Mouse (Mus musculus) ES-E14 (cell line): ENCODE results near the gene Gpx3. TPM values are rescaled to one million over a fixed set of nuclear protein-coding genes. Genes with fewer than 3 reads are reported as not detected.

Source experiments
- DNase-seq: peaks from one replicate; pipeline ENCODE4 v3.0.0-alpha.2; 2013; ENCODE audit warnings: low read depth, low spot score
- H3K27ac ChIP-seq: 2 replicates; pipeline ENCODE4 v1.5.1; 2012; ENCODE audit warnings: low read depth, mild to moderate bottlenecking, low read length, moderate library complexity, mixed read lengths; ENCODE audit not compliant: poor library complexity, insufficient read depth, severe bottlenecking
- H3K36me3 ChIP-seq: 2 replicates; pipeline ENCODE4 v1.6.1; 2012; ENCODE audit warnings: mild to moderate bottlenecking, low read length, moderate library complexity, mixed read lengths; ENCODE audit not compliant: control insufficient read depth, poor library complexity, insufficient read depth, severe bottlenecking
- H3K4me1 ChIP-seq, 2 experiments: fragments of 150-350 bp in 1 of 2; sonication (generic) in 1 of 2; 2 replicates each; pipeline ENCODE4 v1.6.1; 2012; ENCODE audit warnings: low read length in 2 of 2, mild to moderate bottlenecking in 1 of 2, mixed read lengths in 1 of 2; ENCODE audit not compliant: control insufficient read depth in 2 of 2, insufficient read depth in 2 of 2, poor library complexity in 1 of 2
- H3K4me3 ChIP-seq, 2 experiments: fragments of 150-350 bp in 1 of 2; sonication (generic) in 1 of 2; 2 replicates each; pipeline ENCODE4 v1.5.1; 2012; ENCODE audit warnings: low read length in 2 of 2, low read depth in 1 of 2, mild to moderate bottlenecking in 1 of 2, mixed read lengths in 1 of 2; ENCODE audit not compliant: insufficient read depth in 1 of 2, poor library complexity in 1 of 2, severe bottlenecking in 1 of 2
- H3K9ac ChIP-seq: 2 replicates; pipeline ENCODE4 v1.6.1; 2012; ENCODE audit warnings: low read depth, mild to moderate bottlenecking, low read length, mixed read lengths; ENCODE audit not compliant: poor library complexity, insufficient read depth, severe bottlenecking
- H3K9me3 ChIP-seq: fragments of 150-350 bp; sonication (generic); 2 replicates; pipeline ENCODE4 v1.6.1; 2012; ENCODE audit warnings: low read depth, mild to moderate bottlenecking, low read length; ENCODE audit not compliant: control insufficient read depth, insufficient read depth
- CHD2 ChIP-seq: IDR thresholded peaks from 2 replicates; pipeline ENCODE4 v1.6.1; 2014; ENCODE audit warnings: mild to moderate bottlenecking, low read depth, low read length, inconsistent platforms
- HCFC1 ChIP-seq: IDR thresholded peaks from 2 replicates; pipeline ENCODE4 v1.6.1; 2012; ENCODE audit warnings: low read length, inconsistent platforms, borderline replicate concordance; ENCODE audit not compliant: insufficient read depth
- MAFK ChIP-seq: IDR thresholded peaks from 2 replicates; pipeline ENCODE4 v1.6.1; 2014; ENCODE audit warnings: mild to moderate bottlenecking, low read depth, low read length, inconsistent platforms; ENCODE audit not compliant: insufficient read depth
- ZC3H11A ChIP-seq: IDR thresholded peaks from 2 replicates; pipeline ENCODE4 v1.6.1; 2012; ENCODE audit warnings: low read depth, mild to moderate bottlenecking, inconsistent platforms, low read length, borderline replicate concordance
- ZNF384 ChIP-seq: IDR thresholded peaks from 2 replicates; pipeline ENCODE4 v1.6.1; 2012; ENCODE audit warnings: low read depth, low read length, inconsistent platforms
- in situ Hi-C, 2 experiments: fragments of 600-800 bp; cut with MboI; formaldehyde crosslinking; loops; one replicate each; pipeline ENCODE4 v1.15.1; 2025; ENCODE audit warnings: low sequenced_read_pairs in 2 of 2, inconsistent platforms in 1 of 2; ENCODE audit not compliant: unreplicated experiment in 2 of 2
- total RNA-seq: library from RNA; depleted of rRNA; stranded (reverse); fragments of 300-350 nt; gene quantifications from 2 replicates; pipeline ENCODE4 v1.2.3, GENCODE M21; 2012

Gene Gpx3
- total RNA-seq, 1 experiment = 11.4 TPM

- H3K36me3 ChIP-seq = no peaks in the 10 kb centered on the region
- no peaks in the 10 kb centered on the region for H3K9me3 ChIP-seq
- no peak overlapping the region; the same call in 1 of the 2 replicates for H3K9ac ChIP-seq
- H3K4me3 ChIP-seq = no peak overlapping the region
- in situ Hi-C loops = no loop called here
- no peak overlapping the region for H3K27ac ChIP-seq
- TF ChIP-seq ZC3H11A = no peak
- TF ChIP-seq CHD2 = no peak
- no peak for TF ChIP-seq HCFC1
- peaks cover 0 to 4% of the 10 kb centered on the region in 2 experiments; a peak in 3 of 4 replicates for H3K4me1 ChIP-seq
- DNase-seq = no peak
Observed at GRCm38 (mm10) chr11:54861471-54862420, 40.5 kb upstream of the Gpx3 start.

- in situ Hi-C loops = no loop called here
- no peak overlapping the region for H3K4me3 ChIP-seq
- no peaks in the 10 kb centered on the region for H3K9me3 ChIP-seq
- H3K27ac ChIP-seq = no peak overlapping the region
- TF ChIP-seq ZNF384 (no peak), ZC3H11A (peak; percentile 43; the same call in 1 of the 2 replicates)
- H3K4me1 ChIP-seq = peaks cover 0 to 4% of the 10 kb centered on the region in 2 experiments; a peak in 3 of 4 replicates
- peak overlapping the region; percentile 36; the same call in 1 of the 2 replicates for H3K9ac ChIP-seq
- DNase-seq = no peak
- no peaks in the 10 kb centered on the region for H3K36me3 ChIP-seq
Observed at GRCm38 (mm10) chr11:54862621-54863520, 39.4 kb upstream of the Gpx3 start.

GRCm38 (mm10) chr11:54865330-54866085 is 36.7 kb upstream of the Gpx3 start:
- DNase-seq = no peak
- H3K27ac ChIP-seq = peak overlapping the region; percentile 56; the same call in 1 of the 2 replicates
- in situ Hi-C loops = no loop called here
- H3K4me3 ChIP-seq = peak overlapping the region; percentile 86 to 88
- H3K9me3 ChIP-seq = no peaks in the 10 kb centered on the region
- H3K36me3 ChIP-seq = peaks cover 10% of the 10 kb centered on the region
- H3K4me1 ChIP-seq = peaks cover 0 to 6% of the 10 kb centered on the region in 2 experiments; a peak in 3 of 4 replicates
- peak overlapping the region; percentile 98 for H3K9ac ChIP-seq
- no peak for TF ChIP-seq ZC3H11A
- no peak for TF ChIP-seq ZNF384
- TF ChIP-seq CHD2 = no peak
- TF ChIP-seq HCFC1 = no peak
- TF ChIP-seq MAFK = no peak
